Mouse (Mus musculus): Measurements from ENCODE around the gene Lama2. TPM values are rescaled to one million over a fixed set of nuclear protein-coding genes. Genes with fewer than 3 reads are reported as not detected.

Gene Lama2
- polyA plus RNA-seq, 1 experiment from 2014 or later: 1.9 TPM

GRCm38 (mm10) chr10:27413583-27414465 lies 205.7 kb downstream of the Lama2 start:
- Histone ChIP-seq H3K36me3 (ENCODE audit: control insufficient read depth, insufficient read depth, low read length) (no peaks in the 10 kb centered on the region), H3K27ac (ENCODE audit: low read depth, low read length) (no peak overlapping the region), H3K4me3 (ENCODE audit: low read depth, low read length) (no peak overlapping the region), H3K9me3 (ENCODE audit: control insufficient read depth, low read length) (no peaks in the 10 kb centered on the region), H3K4me1 (replicated peaks; ENCODE audit: control insufficient read depth, insufficient read depth, low read length) (no peaks in the 10 kb centered on the region), H3K9ac (ENCODE audit: low read depth, low read length) (no peak overlapping the region), H3K4me2 (no peak overlapping the region), H3K27me3 (replicated peaks; ENCODE audit: control insufficient read depth, insufficient read depth, low read length) (no peaks in the 10 kb centered on the region)
- ATAC-seq (replicated peaks; ENCODE audit: low FRiP score) (no peak), DNase-seq (ENCODE audit: low spot score) (no peak)
- WGBS: 64% methylated on average over 5 of the region's 5 CpGs

- Histone ChIP-seq H3K9me3 (ENCODE audit: control insufficient read depth, low read length) (no peaks in the 10 kb centered on the region), H3K4me3 (ENCODE audit: low read depth, low read length) (no peak overlapping the region), H3K4me2 (no peak overlapping the region), H3K27ac (ENCODE audit: low read depth, low read length) (no peak overlapping the region), H3K27me3 (replicated peaks; ENCODE audit: control insufficient read depth, insufficient read depth, low read length) (no peaks in the 10 kb centered on the region), H3K4me1 (replicated peaks; ENCODE audit: control insufficient read depth, insufficient read depth, low read length) (no peaks in the 10 kb centered on the region), H3K9ac (ENCODE audit: low read depth, low read length) (no peak overlapping the region), H3K36me3 (ENCODE audit: control insufficient read depth, insufficient read depth, low read length) (no peaks in the 10 kb centered on the region)
- no peak for ATAC-seq (replicated peaks; ENCODE audit: low FRiP score)
- no peak for DNase-seq (ENCODE audit: low spot score)
- 52% methylated on average over 1 of the region's 1 CpGs for WGBS
These were observed 228.8 kb downstream of the Lama2 start for GRCm38 (mm10) chr10:27390753-27391152.

- Histone ChIP-seq H3K9me3 (ENCODE audit: control insufficient read depth, low read length) (no peaks in the 10 kb centered on the region), H3K27ac (ENCODE audit: low read depth, low read length) (no peak overlapping the region), H3K4me2 (no peak overlapping the region), H3K4me3 (ENCODE audit: low read depth, low read length) (no peak overlapping the region), H3K27me3 (replicated peaks; ENCODE audit: control insufficient read depth, insufficient read depth, low read length) (no peaks in the 10 kb centered on the region), H3K4me1 (replicated peaks; ENCODE audit: control insufficient read depth, insufficient read depth, low read length) (no peaks in the 10 kb centered on the region), H3K9ac (ENCODE audit: low read depth, low read length) (no peak overlapping the region), H3K36me3 (ENCODE audit: control insufficient read depth, insufficient read depth, low read length) (no peaks in the 10 kb centered on the region)
- no peak for ATAC-seq (replicated peaks; ENCODE audit: low FRiP score)
- DNase-seq (ENCODE audit: low spot score): no peak
- WGBS: 54% methylated on average over 1 of the region's 1 CpGs
These were observed 232.0 kb downstream of the Lama2 start for GRCm38 (mm10) chr10:27387531-27387930.

- no peaks in the 10 kb centered on the region for H3K27me3 ChIP-seq (replicated peaks; ENCODE audit: control insufficient read depth, insufficient read depth, low read length)
- H3K4me1 ChIP-seq (replicated peaks; ENCODE audit: control insufficient read depth, insufficient read depth, low read length): no peaks in the 10 kb centered on the region
- ATAC-seq (replicated peaks; ENCODE audit: low FRiP score) (no peak), DNase-seq (ENCODE audit: low spot score) (no peak)
- H3K36me3 ChIP-seq (ENCODE audit: control insufficient read depth, insufficient read depth, low read length): no peaks in the 10 kb centered on the region
- no peaks in the 10 kb centered on the region for H3K9me3 ChIP-seq (ENCODE audit: control insufficient read depth, low read length)
- no peak overlapping the region for H3K4me2 ChIP-seq
- WGBS: 85% methylated on average over 4 of the region's 4 CpGs
- no peak overlapping the region for H3K9ac ChIP-seq (ENCODE audit: low read depth, low read length)
- no peak overlapping the region for H3K27ac ChIP-seq (ENCODE audit: low read depth, low read length)
- H3K4me3 ChIP-seq (ENCODE audit: low read depth, low read length): no peak overlapping the region
These were observed 234.9 kb downstream of the Lama2 start for GRCm38 (mm10) chr10:27384636-27385035.

GRCm38 (mm10) chr10:27382887-27383609 lies 236.5 kb downstream of the Lama2 start:
- WGBS: 62% methylated on average over 2 of the region's 2 CpGs
- H3K27ac ChIP-seq (ENCODE audit: low read depth, low read length): no peak overlapping the region
- no peak overlapping the region for H3K9ac ChIP-seq (ENCODE audit: low read depth, low read length)
- H3K4me2 ChIP-seq: no peak overlapping the region
- H3K9me3 ChIP-seq (ENCODE audit: control insufficient read depth, low read length): no peaks in the 10 kb centered on the region
- no peaks in the 10 kb centered on the region for H3K36me3 ChIP-seq (ENCODE audit: control insufficient read depth, insufficient read depth, low read length)
- DNase-seq (ENCODE audit: low spot score): no peak
- no peak for ATAC-seq (replicated peaks; ENCODE audit: low FRiP score)
- no peaks in the 10 kb centered on the region for H3K27me3 ChIP-seq (replicated peaks; ENCODE audit: control insufficient read depth, insufficient read depth, low read length)
- no peak overlapping the region for H3K4me3 ChIP-seq (ENCODE audit: low read depth, low read length)
- no peaks in the 10 kb centered on the region for H3K4me1 ChIP-seq (replicated peaks; ENCODE audit: control insufficient read depth, insufficient read depth, low read length)

- no peak overlapping the region for H3K9ac ChIP-seq (ENCODE audit: low read depth, low read length)
- H3K4me1 ChIP-seq (replicated peaks; ENCODE audit: control insufficient read depth, insufficient read depth, low read length): no peaks in the 10 kb centered on the region
- H3K9me3 ChIP-seq (ENCODE audit: control insufficient read depth, low read length): no peaks in the 10 kb centered on the region
- H3K27me3 ChIP-seq (replicated peaks; ENCODE audit: control insufficient read depth, insufficient read depth, low read length): no peaks in the 10 kb centered on the region
- 57% methylated on average over 1 of the region's 1 CpGs for WGBS
- ATAC-seq (replicated peaks; ENCODE audit: low FRiP score): no peak
- H3K4me2 ChIP-seq: no peak overlapping the region
- no peaks in the 10 kb centered on the region for H3K36me3 ChIP-seq (ENCODE audit: control insufficient read depth, insufficient read depth, low read length)
- no peak for DNase-seq (ENCODE audit: low spot score)
- H3K27ac ChIP-seq (ENCODE audit: low read depth, low read length): no peak overlapping the region
- no peak overlapping the region for H3K4me3 ChIP-seq (ENCODE audit: low read depth, low read length)
These were observed 241.3 kb downstream of the Lama2 start for GRCm38 (mm10) chr10:27378286-27378685.

- 54% methylated on average over 7 of the region's 7 CpGs for WGBS
- DNase-seq (ENCODE audit: low spot score): no peak
These were observed 275.3 kb downstream of the Lama2 start for GRCm38 (mm10) chr10:27344278-27344677.

GRCm38 (mm10) chr10:27322410-27322990 lies 297.1 kb downstream of the Lama2 start:
- WGBS: 87% methylated on average over 4 of the region's 4 CpGs
- Histone ChIP-seq H3K27me3 (replicated peaks; ENCODE audit: control insufficient read depth, insufficient read depth, low read length) (no peaks in the 10 kb centered on the region), H3K4me2 (no peak overlapping the region), H3K9ac (ENCODE audit: low read depth, low read length) (no peak overlapping the region), H3K9me3 (ENCODE audit: control insufficient read depth, low read length) (no peaks in the 10 kb centered on the region), H3K36me3 (ENCODE audit: control insufficient read depth, insufficient read depth, low read length) (no peaks in the 10 kb centered on the region), H3K27ac (ENCODE audit: low read depth, low read length) (no peak overlapping the region), H3K4me1 (replicated peaks; ENCODE audit: control insufficient read depth, insufficient read depth, low read length) (no peaks in the 10 kb centered on the region), H3K4me3 (ENCODE audit: low read depth, low read length) (no peak overlapping the region)
- DNase-seq (ENCODE audit: low spot score) (no peak), ATAC-seq (replicated peaks; ENCODE audit: low FRiP score) (no peak)

More at GRCm38 (mm10) chr10:27344278-27344677, 275.3 kb downstream of the Lama2 start:
- Histone ChIP-seq H3K36me3 (ENCODE audit: control insufficient read depth, insufficient read depth, low read length) (no peaks in the 10 kb centered on the region), H3K4me3 (ENCODE audit: low read depth, low read length) (no peak overlapping the region), H3K4me1 (replicated peaks; ENCODE audit: control insufficient read depth, insufficient read depth, low read length) (no peaks in the 10 kb centered on the region), H3K27ac (ENCODE audit: low read depth, low read length) (no peak overlapping the region), H3K9me3 (ENCODE audit: control insufficient read depth, low read length) (no peaks in the 10 kb centered on the region), H3K4me2 (no peak overlapping the region), H3K9ac (ENCODE audit: low read depth, low read length) (no peak overlapping the region), H3K27me3 (replicated peaks; ENCODE audit: control insufficient read depth, insufficient read depth, low read length) (no peaks in the 10 kb centered on the region)
- ATAC-seq (replicated peaks; ENCODE audit: low FRiP score): no peak
